Comparison of ENCODE assay signal across 8 mouse cellular contexts in genomic region chr8:75033511-75034243, GRCm38 (mm10). TPM values are rescaled to one million over a fixed set of nuclear protein-coding genes. Genes with fewer than 3 reads are reported as not detected.
DNase-seq lines count a peak whose midpoint lies in the region; ATAC-seq lines count a peak whose summit lies in the region.

Gene Tom1, plus strand, starts transcription at chr8:75033705.

- DNase-seq in T-cell, adult 2 months (ENCODE audit: low spot score), result peak; percentile 96
- DNase-seq in cerebellum, postnatal 36 days, result peak; percentile 96 to 100
- DNase-seq in frontal cortex, postnatal 36 days (ENCODE audit: low spot score in 2 of 2), result peak; percentile 100
- DNase-seq in left cerebral cortex, adult 11 months (ENCODE audit: low spot score), result peak; percentile 97
- peak; percentile 98 to 99 for DNase-seq in lung, postnatal 4 days
- DNase-seq in retina, postnatal 7 days (ENCODE audit: low read depth, low spot score), result peak; percentile 99
- DNase-seq in urinary bladder, adult 2 months (ENCODE audit: low spot score), result peak; percentile 99

- peak within 1 kb of the TSS; percentile 77 for H3K9ac ChIP-seq in hindbrain, embryonic 15.5 days

- H3K4me3 ChIP-seq in hindbrain, embryonic 15.5 days, result peak within 1 kb of the TSS; percentile 76

- H3K4me1 ChIP-seq in hindbrain, embryonic 15.5 days (replicated peaks), result peaks cover 13% of the 10 kb centered on the region; the same call in 1 of the 2 replicates

- WGBS in hindbrain, embryonic 15.5 days, result under 1% methylated on average over 62 of the region's 62 CpGs

- H3K27me3 ChIP-seq in hindbrain, embryonic 15.5 days, result no peaks in the 10 kb centered on the region

- peaks cover 13% of the 10 kb centered on the region; the same call in 1 of the 2 replicates for H3K36me3 ChIP-seq in hindbrain, embryonic 15.5 days

- ATAC-seq in hindbrain, embryonic 15.5 days (ENCODE audit: low FRiP score, low read depth), result peak; percentile 99

- no peaks in the 10 kb centered on the region for H3K9me3 ChIP-seq in hindbrain, embryonic 15.5 days

- peak within 1 kb of the TSS; percentile 86 for H3K4me2 ChIP-seq in hindbrain, embryonic 15.5 days

- peak within 1 kb of the TSS; percentile 92 for H3K27ac ChIP-seq in hindbrain, embryonic 15.5 days (replicated peaks)

RNA-seq across cellular contexts. Expression of gene Tom1, which starts in this region (rescaled TPM):
- 35.4 and 40.2 TPM in 2 replicates for polyA plus RNA-seq in hindbrain, embryonic 15.5 days (2015; fragmentation: Nextera tagmentation; extraction: Ambion mirVana)
- 17.3 and 22.5 TPM in 2 replicates for polyA plus RNA-seq in urinary bladder, adult 2 months (2012; rRNA removed)

Comparison
In these comparisons a context has a peak if more than half of its experiments do, and no peak if none do; other contexts are left out.
1. Peak in every context shown above with its lines: DNase-seq, ATAC-seq, H3K4me3 ChIP-seq and H3K27ac ChIP-seq.